Mouse (Mus musculus) liver, postnatal 0 days (tissue): Measurements from ENCODE around the gene Slc7a12. TPM values are rescaled to one million over a fixed set of nuclear protein-coding genes. Genes with fewer than 3 reads are reported as not detected.

Experiments
- ATAC-seq: fragments of 200-750 bp; cut with Nextera tagmentation; 2 replicates; pipeline ENCODE4 v1.8.0; 2017; ENCODE audit warnings: mild to moderate bottlenecking, moderate library complexity
- DNase-seq: peaks from one replicate; pipeline ENCODE4 v3.0.0-alpha.2; 2016
- H3K27ac ChIP-seq: fragments of 300-500 bp; sonication (generic); 2 replicates; pipeline ENCODE4 v1.5.1; 2014; ENCODE audit warnings: antibody characterized with exemption, moderate library complexity, mild to moderate bottlenecking, low read depth
- H3K27me3 ChIP-seq: fragments of 300-500 bp; sonication (generic); 2 replicates; pipeline ENCODE4 v1.6.1; 2014; ENCODE audit warnings: low read length, control low read depth, mixed read lengths; ENCODE audit not compliant: insufficient read depth
- H3K36me3 ChIP-seq: fragments of 300-500 bp; sonication (generic); replicated peaks from 2 replicates; pipeline ENCODE4 v1.6.1; 2014; ENCODE audit warnings: mild to moderate bottlenecking, control low read depth, low read length, moderate library complexity, mixed read lengths; ENCODE audit not compliant: insufficient read depth
- H3K4me1 ChIP-seq: fragments of 300-500 bp; sonication (generic); 2 replicates; pipeline ENCODE4 v1.6.1; 2014; ENCODE audit warnings: antibody characterized with exemption, mild to moderate bottlenecking, control low read depth; ENCODE audit not compliant: insufficient read depth
- H3K4me2 ChIP-seq: fragments of 300-500 bp; sonication (generic); 2 replicates; pipeline ENCODE4 v1.6.1; 2014; ENCODE audit warnings: low read depth, mild to moderate bottlenecking, low read length, moderate library complexity, mixed read lengths
- H3K4me3 ChIP-seq: fragments of 300-500 bp; sonication (generic); 2 replicates; pipeline ENCODE4 v1.5.1; 2014; ENCODE audit warnings: low read depth, low read length
- H3K9ac ChIP-seq: fragments of 300-500 bp; sonication (generic); replicated peaks from 2 replicates; pipeline ENCODE4 v1.6.1; 2014; ENCODE audit warnings: mild to moderate bottlenecking, moderate library complexity
- H3K9me3 ChIP-seq: fragments of 300-500 bp; sonication (generic); 2 replicates; pipeline ENCODE4 v1.6.1; 2016; ENCODE audit warnings: mild to moderate bottlenecking, control low read depth, low read length, mixed read lengths
- CTCF ChIP-seq: sonication (generic); IDR thresholded peaks from 2 replicates; pipeline ENCODE4 v1.5.1; 2016; ENCODE audit warnings: antibody characterized with exemption, low read depth
- EP300 ChIP-seq: IDR thresholded peaks from 2 replicates; pipeline ENCODE4 v1.6.1; 2016; ENCODE audit warnings: antibody characterized with exemption, low read depth, mild to moderate bottlenecking
- WGBS: fragments of 180-500 bp; shearing (Covaris S2); extraction: QIAGEN DNeasy Blood & Tissue Kit; methylation state at CpG from one replicate; pipeline ENCODE4 v1.1.7; 2014; ENCODE audit not compliant: insufficient replicate concordance; 5-methylcytosine and 5-hydroxymethylcytosine counted together
- polyA plus RNA-seq: library from polyadenylated mRNA; unstranded; fragments of >200 nt; fragmentation: Nextera tagmentation; extraction: Ambion mirVana; gene quantifications from 2 replicates; pipeline ENCODE4 v1.2.1, GENCODE M21; 2015

Gene Slc7a12
- polyA plus RNA-seq, result not detected in 2 replicates

GRCm38 (mm10) chr3:14480397-14480796 is at the start of gene Slc7a12:
Slc7a12 (plus strand) TSS chr3:14480697.
- Histone ChIP-seq H3K27ac (no peak within 1 kb of the TSS), H3K4me1 (no peaks in the 10 kb centered on the region), H3K9ac (no peak within 1 kb of the TSS), H3K27me3 (no peaks in the 10 kb centered on the region), H3K9me3 (no peaks in the 10 kb centered on the region), H3K4me3 (no peak within 1 kb of the TSS), H3K4me2 (no peak within 1 kb of the TSS), H3K36me3 (no peaks in the 10 kb centered on the region)
- ATAC-seq (no peak), DNase-seq (no peak)
- TF ChIP-seq CTCF, result no peak
- no peak for TF ChIP-seq EP300

GRCm38 (mm10) chr3:14432381-14432780 is 48.1 kb upstream of the Slc7a12 start:
- WGBS, result 50% methylated on average over 1 of the region's 1 CpGs
- H3K27ac ChIP-seq, result no peak overlapping the region
- H3K27me3 ChIP-seq, result no peaks in the 10 kb centered on the region
- no peaks in the 10 kb centered on the region for H3K4me1 ChIP-seq
- no peak overlapping the region for H3K4me2 ChIP-seq
- no peaks in the 10 kb centered on the region for H3K9me3 ChIP-seq
- DNase-seq (no peak), ATAC-seq (no peak)
- TF ChIP-seq CTCF, result no peak
- no peak for TF ChIP-seq EP300
- H3K4me3 ChIP-seq, result no peak overlapping the region
- no peak overlapping the region for H3K9ac ChIP-seq
- no peaks in the 10 kb centered on the region for H3K36me3 ChIP-seq

- Histone ChIP-seq H3K4me2 (no peak overlapping the region), H3K9ac (no peak overlapping the region), H3K27ac (no peak overlapping the region), H3K4me3 (no peak overlapping the region), H3K9me3 (no peaks in the 10 kb centered on the region), H3K4me1 (no peaks in the 10 kb centered on the region), H3K36me3 (no peaks in the 10 kb centered on the region), H3K27me3 (no peaks in the 10 kb centered on the region)
- DNase-seq (no peak), ATAC-seq (no peak)
- WGBS, result 88% methylated on average over 4 of the region's 4 CpGs
- TF ChIP-seq EP300 (no peak), CTCF (no peak)
Measured at GRCm38 (mm10) chr3:14446015-14446414, 34.5 kb upstream of the Slc7a12 start.

- Histone ChIP-seq H3K4me1 (no peaks in the 10 kb centered on the region), H3K36me3 (no peaks in the 10 kb centered on the region), H3K9ac (no peak overlapping the region), H3K27ac (no peak overlapping the region), H3K9me3 (no peaks in the 10 kb centered on the region), H3K27me3 (no peaks in the 10 kb centered on the region), H3K4me3 (no peak overlapping the region), H3K4me2 (no peak overlapping the region)
- DNase-seq, result no peak
- ATAC-seq, result no peak
- TF ChIP-seq CTCF, result no peak
- TF ChIP-seq EP300, result no peak
- 78% methylated on average over 4 of the region's 4 CpGs for WGBS
Measured at GRCm38 (mm10) chr3:14446691-14447090, 33.8 kb upstream of the Slc7a12 start.

Other genes starting within 250 kb of the Slc7a12 start
- gene 1810022K09Rik, start 130.6 kb downstream of the Slc7a12 start, polyA plus RNA-seq, result 205 and 234 TPM in 2 replicates
- 0.94 and 0.99 TPM in 2 replicates for gene Car13, start 161.0 kb downstream of the Slc7a12 start, polyA plus RNA-seq